9 mouse cellular contexts compared by ENCODE assay signal in the genomic region with DNA sequence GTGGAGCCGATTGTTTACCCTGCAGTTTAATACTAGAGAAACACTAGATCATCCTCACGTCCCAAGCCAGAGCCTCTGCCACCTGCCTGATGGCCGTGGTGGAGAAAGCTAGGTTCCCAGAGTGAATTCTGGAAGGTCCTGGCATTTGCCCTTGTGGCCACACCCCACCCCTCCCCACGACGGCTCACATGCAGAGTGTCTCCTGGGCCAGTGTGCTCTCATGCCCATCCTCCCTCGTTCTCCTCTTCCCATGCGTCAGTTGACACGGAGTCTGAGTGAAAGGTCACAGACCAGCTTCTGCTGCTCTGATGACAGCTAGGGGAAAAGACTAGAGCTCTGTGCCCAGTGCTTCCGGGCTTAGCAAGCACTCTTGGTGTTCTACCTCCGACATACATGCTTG. TPM values are rescaled to one million over a fixed set of nuclear protein-coding genes. Genes with fewer than 3 reads are reported as not detected.
A peak's percentile ranks its signal among the peaks of the same experiment; 100 is the strongest.
DNase-seq lines count a peak whose midpoint lies in the region; ATAC-seq and TF ChIP-seq lines count a peak whose summit lies in the region.
"Had no signal": no experiment of that assay in that cellular context is flagged by ENCODE, and none has a peak within 500 bp of the region (broad histone marks: within the 10 kb centered on the region; RNA-seq: fewer than 3 reads in every experiment).

No protein-coding gene starts in this region.

- H3K9ac ChIP-seq in forebrain, embryonic 13.5 days: peak overlapping the region; percentile 23; the same call in 1 of the 2 replicates
- H3K9ac ChIP-seq in forebrain, embryonic 16.5 days (replicated peaks; ENCODE audit: low read depth, low read length): no peak overlapping the region
- peak overlapping the region; percentile 96 for H3K9ac ChIP-seq in liver, embryonic 14.5 days (replicated peaks)

- no peaks in the 10 kb centered on the region for H3K9me3 ChIP-seq in forebrain, embryonic 13.5 days (replicated peaks)
- H3K9me3 ChIP-seq in forebrain, embryonic 16.5 days (ENCODE audit: control insufficient read depth, low read length): no peaks in the 10 kb centered on the region
- H3K9me3 ChIP-seq in liver, embryonic 14.5 days (ENCODE audit: control insufficient read depth, low read length): no peaks in the 10 kb centered on the region

- TF ChIP-seq CTCF in liver, embryonic 14.5 days (IDR thresholded peaks at IDR 0.05; ENCODE audit: low read depth): no peak

- ATAC-seq in forebrain, embryonic 13.5 days: no peak
- no peak for ATAC-seq in forebrain, embryonic 16.5 days
- ATAC-seq in liver, embryonic 14.5 days (ENCODE audit: insufficient read depth): no peak

- peaks cover 8% of the 10 kb centered on the region; the same call in 1 of the 2 replicates for H3K27me3 ChIP-seq in forebrain, embryonic 13.5 days
- H3K27me3 ChIP-seq in forebrain, embryonic 16.5 days (replicated peaks; ENCODE audit: control insufficient read depth, insufficient read depth, low read length): no peaks in the 10 kb centered on the region
- H3K27me3 ChIP-seq in liver, embryonic 14.5 days (ENCODE audit: control insufficient read depth, insufficient read depth, low read length): no peaks in the 10 kb centered on the region

- DNase-seq in adrenal gland, adult 8-10 months: peak; percentile 71
- peak; percentile 86 for DNase-seq in induced T-regulatory cell, adult 2 months (ENCODE audit: low read depth)
- no peak for DNase-seq in liver, embryonic 14.5 days (ENCODE audit: low read depth in 3 of 3, low spot score in 3 of 3)
- DNase-seq in frontal cortex, postnatal 36 days (ENCODE audit: low spot score in 2 of 2): no peak
- no peak for DNase-seq in cerebellum, postnatal 10 days
- DNase-seq in c-Kit-positive CD71-positive TER-119-positive erythroid progenitor cells, embryonic 14.5 days (ENCODE audit: low spot score): no peak

- H3K36me3 ChIP-seq in forebrain, embryonic 13.5 days (ENCODE audit: poor library complexity, severe bottlenecking): no peaks in the 10 kb centered on the region
- H3K36me3 ChIP-seq in forebrain, embryonic 16.5 days (ENCODE audit: control insufficient read depth, insufficient read depth): no peaks in the 10 kb centered on the region
- H3K36me3 ChIP-seq in liver, embryonic 14.5 days (replicated peaks; ENCODE audit: control insufficient read depth, insufficient read depth, low read depth): peaks cover 16% of the 10 kb centered on the region

- peaks cover 40% of the 10 kb centered on the region for H3K4me1 ChIP-seq in forebrain, embryonic 13.5 days
- H3K4me1 ChIP-seq in forebrain, embryonic 16.5 days (replicated peaks; ENCODE audit: control insufficient read depth, insufficient read depth, low read length): peaks cover 15% of the 10 kb centered on the region
- peaks cover 80 to 84% of the 10 kb centered on the region in 2 experiments for H3K4me1 ChIP-seq in liver, embryonic 14.5 days (replicated peaks; ENCODE audit: control insufficient read depth in 2 of 2, insufficient read depth in 2 of 2, low read length in 1 of 2)

- no peak overlapping the region for H3K4me2 ChIP-seq in forebrain, embryonic 13.5 days
- no peak overlapping the region for H3K4me2 ChIP-seq in forebrain, embryonic 16.5 days (ENCODE audit: low read length)
- H3K4me2 ChIP-seq in liver, embryonic 14.5 days (ENCODE audit: low read depth): peak overlapping the region; percentile 97

- TF ChIP-seq EP300 in liver, embryonic 14.5 days (IDR thresholded peaks at IDR 0.05; ENCODE audit: low read depth): no peak

- 84% methylated on average over 10 of the region's 10 CpGs for WGBS in forebrain, embryonic 13.5 days
- WGBS in forebrain, embryonic 16.5 days: 84% methylated on average over 10 of the region's 10 CpGs
- WGBS in liver, embryonic 14.5 days (ENCODE audit: insufficient replicate concordance): 54% methylated on average over 10 of the region's 10 CpGs

- H3K4me3 ChIP-seq in forebrain, embryonic 13.5 days: no peak overlapping the region
- no peak overlapping the region for H3K4me3 ChIP-seq in forebrain, embryonic 16.5 days (replicated peaks; ENCODE audit: low read length)
- no peak overlapping the region for H3K4me3 ChIP-seq in liver, embryonic 14.5 days (ENCODE audit: insufficient read depth in 1 of 2, low read depth in 2 of 2, low read length in 2 of 2)

- H3K27ac ChIP-seq in forebrain, embryonic 13.5 days: no peak overlapping the region
- H3K27ac ChIP-seq in forebrain, embryonic 16.5 days (ENCODE audit: low read length): no peak overlapping the region
- peak overlapping the region; percentile 36 for H3K27ac ChIP-seq in liver, embryonic 14.5 days

RNA-seq across cellular contexts. Expression of a gene that starts 7.0 kb away (rescaled TPM):
- polyA plus RNA-seq in forebrain, embryonic 13.5 days (2015; fragmentation: Nextera tagmentation; extraction: Ambion mirVana): 0.93 and 0.97 TPM in 2 replicates
- polyA plus RNA-seq in forebrain, embryonic 16.5 days (2015; fragmentation: Nextera tagmentation; extraction: Ambion mirVana): 1.5 and 1.8 TPM in 2 replicates
- total RNA-seq in adrenal gland, adult 8-10 months (2022): 10 to 100 TPM; 13.6 to 25.0 (median 18.1) TPM
- 14.6 and 14.7 TPM in 2 replicates for polyA plus RNA-seq in liver, embryonic 14.5 days (2012; rRNA removed)
- 18.4 and 20.1 TPM in 2 replicates for polyA plus RNA-seq in liver, embryonic 14.5 days (2014; fragmentation: Nextera tagmentation; extraction: Ambion mirVana)

RNA-seq across cellular contexts. Expression of a gene that starts 20.5 kb away (rescaled TPM):
- 0.11 and 0.18 TPM in 2 replicates for polyA plus RNA-seq in forebrain, embryonic 13.5 days (2015; fragmentation: Nextera tagmentation; extraction: Ambion mirVana)
- polyA plus RNA-seq in forebrain, embryonic 16.5 days (2015; fragmentation: Nextera tagmentation; extraction: Ambion mirVana): 0.21 and 0.37 TPM in 2 replicates
- 1 to 10 TPM in 3 of 4 experiments, under 1 TPM in 1; 0.94 to 1.4 (median 1.2) TPM for total RNA-seq in adrenal gland, adult 8-10 months (2022)
- polyA plus RNA-seq in liver, embryonic 14.5 days (2012; rRNA removed): 0.93 and 1.1 TPM in 2 replicates
- 1.0 and 1.3 TPM in 2 replicates for polyA plus RNA-seq in liver, embryonic 14.5 days (2014; fragmentation: Nextera tagmentation; extraction: Ambion mirVana)

RNA-seq across cellular contexts. Expression of a gene that starts 32.1 kb away (rescaled TPM):
- not detected in 2 replicates for polyA plus RNA-seq in forebrain, embryonic 13.5 days (2015; fragmentation: Nextera tagmentation; extraction: Ambion mirVana)
- not detected in 2 replicates for polyA plus RNA-seq in forebrain, embryonic 16.5 days (2015; fragmentation: Nextera tagmentation; extraction: Ambion mirVana)
- not detected for total RNA-seq in adrenal gland, adult 8-10 months (2022)
- 0.03 and 0.05 TPM in 2 replicates for polyA plus RNA-seq in liver, embryonic 14.5 days (2012; rRNA removed)
- polyA plus RNA-seq in liver, embryonic 14.5 days (2014; fragmentation: Nextera tagmentation; extraction: Ambion mirVana): not detected in 2 replicates
- total RNA-seq: left cerebral cortex, postnatal 14 days had no signal

RNA-seq across cellular contexts. Expression of a gene that starts 33.3 kb away (rescaled TPM):
- 111 and 117 TPM in 2 replicates for polyA plus RNA-seq in forebrain, embryonic 13.5 days (2015; fragmentation: Nextera tagmentation; extraction: Ambion mirVana)
- polyA plus RNA-seq in forebrain, embryonic 16.5 days (2015; fragmentation: Nextera tagmentation; extraction: Ambion mirVana): 90.6 and 97.9 TPM in 2 replicates
- total RNA-seq in adrenal gland, adult 8-10 months (2022): 10 to 100 TPM; 59.6 to 79.9 (median 66.5) TPM
- polyA plus RNA-seq in liver, embryonic 14.5 days (2012; rRNA removed): 22.6 and 23.3 TPM in 2 replicates
- 61.4 and 62.3 TPM in 2 replicates for polyA plus RNA-seq in liver, embryonic 14.5 days (2014; fragmentation: Nextera tagmentation; extraction: Ambion mirVana)

RNA-seq across cellular contexts. Expression of a gene that starts 38.4 kb away (rescaled TPM):
- polyA plus RNA-seq in forebrain, embryonic 13.5 days (2015; fragmentation: Nextera tagmentation; extraction: Ambion mirVana): 5.3 and 5.9 TPM in 2 replicates
- polyA plus RNA-seq in forebrain, embryonic 16.5 days (2015; fragmentation: Nextera tagmentation; extraction: Ambion mirVana): 8.7 and 9.0 TPM in 2 replicates
- total RNA-seq in adrenal gland, adult 8-10 months (2022): 1 to 10 TPM; 3.9 to 7.8 (median 6.3) TPM
- 0.06 and 0.07 TPM in 2 replicates for polyA plus RNA-seq in liver, embryonic 14.5 days (2012; rRNA removed)
- polyA plus RNA-seq in liver, embryonic 14.5 days (2014; fragmentation: Nextera tagmentation; extraction: Ambion mirVana): 0.20 TPM in 1 of 2 replicates, not detected in the other

Comparison
In these comparisons a context has a peak if more than half of its experiments do, and no peak if none do; other contexts are left out.
1. DNase-seq: peak in adrenal gland, adult 8-10 months (single experiment) and induced T-regulatory cell, adult 2 months (single experiment); none in liver, embryonic 14.5 days (0 of 3), frontal cortex, postnatal 36 days (0 of 2), cerebellum, postnatal 10 days (0 of 2) and c-Kit-positive CD71-positive TER-119-positive erythroid progenitor cells, embryonic 14.5 days (single experiment).